Mouse (Mus musculus): Measurements from ENCODE around the gene Lrrc30. TPM values are rescaled to one million over a fixed set of nuclear protein-coding genes. Genes with fewer than 3 reads are reported as not detected.

Lrrc30 gene
- polyA plus RNA-seq, 2 experiments from 2014 or later: not detected

DNA sequence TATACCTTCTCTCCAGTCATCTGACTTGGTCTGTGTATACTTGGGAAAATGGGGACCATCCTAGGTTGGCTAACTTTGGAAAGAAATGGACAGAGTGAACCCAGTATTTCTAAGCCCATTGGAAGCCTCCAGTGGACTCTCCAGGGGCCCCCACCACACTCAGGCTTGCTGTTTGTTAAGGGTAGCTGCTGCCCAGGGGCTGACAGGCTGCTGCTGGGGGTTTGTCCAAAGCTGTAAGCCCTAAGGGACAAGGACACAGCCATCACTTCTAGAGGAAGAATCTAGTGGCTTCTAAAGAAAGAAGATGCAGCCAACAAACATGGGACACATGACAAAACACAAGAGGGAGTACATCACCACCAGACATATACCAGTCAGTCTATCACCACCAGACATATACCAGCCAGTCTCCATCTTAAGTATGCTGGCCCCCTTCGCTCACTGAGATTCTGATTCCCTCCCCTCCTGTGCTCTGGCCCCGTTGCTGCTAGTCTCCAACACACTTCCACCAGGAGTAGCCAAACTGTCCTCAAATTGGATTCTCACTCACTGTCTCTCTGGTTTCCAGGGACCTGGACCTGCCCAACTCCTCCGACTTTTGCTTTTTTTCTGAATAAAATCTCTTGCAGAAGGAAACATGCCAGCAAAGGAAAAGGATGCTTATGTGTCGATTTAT lies 49.7 kb downstream of the Lrrc30 start:
- ATAC-seq: no peak

DNA sequence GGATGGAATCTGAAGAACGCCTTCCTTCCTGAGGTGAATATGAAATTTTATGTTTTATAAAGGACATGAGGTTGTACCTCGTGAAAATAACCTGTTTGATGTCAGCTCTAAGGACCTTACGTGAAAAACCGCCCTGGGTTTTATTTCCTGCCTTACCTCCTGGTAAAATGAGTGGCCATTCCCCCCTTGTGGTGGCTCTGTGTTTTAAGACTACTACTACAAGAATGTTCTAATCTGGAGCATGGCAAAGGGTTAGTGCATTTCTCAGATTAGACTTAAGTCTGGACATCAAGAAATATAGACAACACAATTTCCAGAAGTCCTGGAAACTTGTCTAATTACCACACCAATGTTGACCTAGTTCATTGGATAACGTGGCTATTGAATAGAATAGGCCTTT lies 50.7 kb downstream of the Lrrc30 start:
- ATAC-seq: no peak

Other genes with a start within 250 kb of the Lrrc30 start
- under 1 TPM in 1 of 2 experiments, not detected in 1; 0.10 TPM for gene Lama1, start 64.5 kb upstream of the Lrrc30 start, polyA plus RNA-seq (2017; shearing (Covaris generic))

All from CD4-positive, CD25-positive, alpha-beta regulatory T cell, adult 4 months (primary cell).